Mouse (Mus musculus) midbrain, embryonic 15.5 days (tissue): ENCODE measurements around the gene Focad. TPM values are rescaled to one million over a fixed set of nuclear protein-coding genes. Genes with fewer than 3 reads are reported as not detected.

Experiments
- ATAC-seq: fragments of 200-750 bp; cut with Nextera tagmentation; replicated peaks from 2 replicates; pipeline ENCODE4 v1.8.0; 2017; ENCODE audit warnings: moderate TSS enrichment
- H3K27ac ChIP-seq: fragments of 300-500 bp; sonication (generic); 2 replicates; pipeline ENCODE4 v1.5.1; 2015; ENCODE audit warnings: mild to moderate bottlenecking, inconsistent platforms
- H3K27me3 ChIP-seq: fragments of 300-500 bp; sonication (generic); replicated peaks from 2 replicates; pipeline ENCODE4 v1.6.1; 2015; ENCODE audit warnings: inconsistent platforms
- H3K36me3 ChIP-seq: fragments of 300-500 bp; sonication (generic); replicated peaks from 2 replicates; pipeline ENCODE4 v1.6.1; 2015; ENCODE audit warnings: inconsistent platforms
- H3K4me1 ChIP-seq: fragments of 300-500 bp; sonication (generic); 2 replicates; pipeline ENCODE4 v1.6.1; 2015; ENCODE audit warnings: inconsistent platforms
- H3K4me2 ChIP-seq: fragments of 300-500 bp; sonication (generic); 2 replicates; pipeline ENCODE4 v1.6.1; 2015; ENCODE audit warnings: inconsistent platforms, mild to moderate bottlenecking, moderate library complexity
- H3K4me3 ChIP-seq: fragments of 300-500 bp; sonication (generic); 2 replicates; pipeline ENCODE4 v1.5.1; 2015; ENCODE audit warnings: mild to moderate bottlenecking, inconsistent platforms
- H3K9ac ChIP-seq: fragments of 300-500 bp; sonication (generic); 2 replicates; pipeline ENCODE4 v1.6.1; 2015; ENCODE audit warnings: mild to moderate bottlenecking, inconsistent platforms
- H3K9me3 ChIP-seq: fragments of 300-500 bp; sonication (generic); 2 replicates; pipeline ENCODE4 v1.6.1; 2016; ENCODE audit warnings: inconsistent platforms
- WGBS: fragments of 180-500 bp; shearing (Covaris S2); methylation state at CpG from one replicate; pipeline ENCODE4 v1.1.7; 2015; ENCODE audit warnings: mixed read lengths; 5-methylcytosine and 5-hydroxymethylcytosine counted together
- polyA plus RNA-seq: library from polyadenylated mRNA; unstranded; fragments of >200 nt; fragmentation: Nextera tagmentation; extraction: Ambion mirVana; gene quantifications from 2 replicates; pipeline ENCODE4 v1.2.1, GENCODE M21; 2015

Gene Focad
- polyA plus RNA-seq, 1 experiment from 2014 or later: 15.1 TPM

DNA sequence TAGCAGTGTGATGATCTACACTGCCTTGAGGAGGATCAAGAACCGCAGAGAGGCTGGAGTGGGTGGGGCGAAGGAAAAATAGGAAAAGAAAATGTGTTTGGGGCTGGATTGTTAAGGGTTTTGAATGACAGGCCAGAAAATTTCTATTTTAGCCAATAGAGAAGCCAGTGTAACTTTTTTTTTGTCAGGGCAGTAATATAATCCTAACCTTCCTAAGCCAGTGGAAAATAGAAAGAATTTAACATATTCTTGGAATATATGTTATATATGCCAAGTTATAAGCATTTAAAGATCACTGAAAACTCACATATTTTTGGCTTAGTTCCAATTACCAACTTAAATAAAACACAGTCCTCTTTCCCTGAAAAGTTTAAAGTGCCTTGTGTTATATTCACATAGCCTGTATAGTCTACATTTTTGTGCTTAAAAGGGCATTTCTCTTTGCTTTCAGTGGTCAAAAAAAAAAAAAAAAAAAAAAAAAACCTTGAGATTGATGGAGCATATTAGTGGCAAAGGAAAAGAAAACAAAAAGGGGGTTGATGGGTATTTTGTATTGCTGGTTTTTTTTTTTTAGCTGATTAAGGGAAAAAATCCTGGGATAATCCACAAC is 333.3 kb downstream of the Focad start:
- no peaks in the 10 kb centered on the region for H3K36me3 ChIP-seq
- no peak overlapping the region for H3K9ac ChIP-seq
- H3K4me2 ChIP-seq: no peak overlapping the region
- no peak overlapping the region for H3K27ac ChIP-seq
- no peaks in the 10 kb centered on the region for H3K4me1 ChIP-seq
- no peaks in the 10 kb centered on the region for H3K9me3 ChIP-seq
- no peak for ATAC-seq
- H3K4me3 ChIP-seq: no peak overlapping the region
- WGBS: 90% methylated on average over 2 of the region's 2 CpGs
- no peaks in the 10 kb centered on the region for H3K27me3 ChIP-seq

DNA sequence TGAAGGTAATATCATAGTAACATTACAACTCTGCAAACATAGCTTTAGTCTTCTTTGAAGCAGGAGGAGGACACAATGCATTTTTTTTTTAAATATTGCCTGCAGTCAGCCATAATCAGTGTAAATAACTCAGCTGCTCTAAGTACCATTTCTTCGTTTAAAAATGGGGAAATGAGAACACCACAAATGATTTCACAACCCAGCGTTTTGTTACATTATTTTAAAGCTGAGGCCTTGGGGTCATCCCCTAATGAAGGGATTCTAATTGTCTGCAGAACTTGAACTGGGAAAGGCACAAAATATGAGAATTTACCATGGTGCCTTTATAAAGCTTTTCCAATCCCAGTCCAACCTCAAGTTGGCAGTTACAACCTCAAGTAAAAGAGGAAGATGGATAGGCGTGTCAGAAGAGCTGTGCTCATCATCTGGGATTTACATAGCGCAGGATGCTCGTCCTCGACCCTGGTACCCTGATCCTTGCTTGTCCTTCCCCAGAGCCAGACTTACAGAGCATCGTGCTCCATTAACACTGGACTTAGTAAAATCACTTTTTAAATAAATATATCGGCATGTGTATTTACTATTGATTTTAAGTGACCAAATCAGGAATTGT is 338.1 kb downstream of the Focad start:
- WGBS: 80% methylated on average over 8 of the region's 8 CpGs
- no peak overlapping the region for H3K4me2 ChIP-seq
- H3K27ac ChIP-seq: no peak overlapping the region
- H3K4me1 ChIP-seq: no peaks in the 10 kb centered on the region
- H3K4me3 ChIP-seq: no peak overlapping the region
- no peak for ATAC-seq
- no peaks in the 10 kb centered on the region for H3K36me3 ChIP-seq
- H3K9me3 ChIP-seq: no peaks in the 10 kb centered on the region
- H3K27me3 ChIP-seq: no peaks in the 10 kb centered on the region
- H3K9ac ChIP-seq: no peak overlapping the region

DNA sequence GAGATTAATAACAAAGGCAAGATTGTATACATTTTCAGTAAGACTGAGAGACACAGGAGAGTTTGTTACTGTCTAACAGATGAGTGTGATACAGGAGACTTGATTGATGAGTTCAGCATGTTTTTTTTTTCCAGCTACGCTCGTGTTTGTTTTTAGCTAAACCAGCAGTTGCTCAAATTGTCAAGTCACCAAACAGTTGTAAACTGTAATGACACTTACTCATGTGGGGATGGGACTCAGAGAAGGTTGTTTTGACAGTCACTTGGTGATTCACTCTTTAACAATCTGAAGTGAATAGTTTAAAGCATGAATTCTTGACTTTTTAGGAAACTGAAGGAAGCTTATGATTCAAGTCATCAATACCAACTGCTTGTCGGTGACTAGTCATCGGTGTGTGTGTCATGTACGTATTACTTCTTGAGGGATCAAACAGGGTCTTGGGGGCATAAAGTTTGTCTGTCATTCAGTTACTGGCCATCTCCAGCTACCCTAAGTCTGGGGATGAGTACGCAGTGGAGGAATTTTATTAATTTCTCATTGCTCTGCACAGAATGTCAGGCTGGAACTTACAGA is 342.2 kb downstream of the Focad start:
- no peak overlapping the region for H3K4me2 ChIP-seq
- no peaks in the 10 kb centered on the region for H3K36me3 ChIP-seq
- H3K9ac ChIP-seq: no peak overlapping the region
- H3K4me3 ChIP-seq: no peak overlapping the region
- WGBS: 94% methylated on average over 6 of the region's 6 CpGs
- H3K9me3 ChIP-seq: no peaks in the 10 kb centered on the region
- H3K27me3 ChIP-seq: no peaks in the 10 kb centered on the region
- H3K4me1 ChIP-seq: peaks cover 10% of the 10 kb centered on the region; the same call in 1 of the 2 replicates
- H3K27ac ChIP-seq: no peak overlapping the region
- no peak for ATAC-seq

DNA sequence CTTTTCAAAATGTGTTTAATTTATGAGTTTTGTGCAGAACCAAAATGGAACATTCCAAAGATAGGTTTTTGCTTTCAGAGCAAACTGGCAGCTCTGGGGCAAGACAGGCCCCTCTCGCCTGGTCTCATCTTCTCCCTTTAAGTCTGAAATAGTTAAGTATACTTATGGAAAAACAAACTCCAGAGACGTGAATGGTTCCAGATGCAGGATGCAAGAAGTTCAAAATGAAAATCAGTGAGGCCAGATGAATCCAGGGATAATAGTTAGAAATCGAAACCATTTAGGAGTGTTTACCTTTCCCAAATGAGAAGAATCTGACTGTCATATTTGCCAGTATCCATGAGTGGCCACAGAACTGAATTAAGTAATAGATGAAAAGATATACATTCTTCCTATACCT is 342.7 kb downstream of the Focad start:
- Histone ChIP-seq H3K9me3 (no peaks in the 10 kb centered on the region), H3K27ac (no peak overlapping the region), H3K36me3 (no peaks in the 10 kb centered on the region), H3K27me3 (no peaks in the 10 kb centered on the region), H3K4me2 (no peak overlapping the region), H3K4me3 (no peak overlapping the region), H3K4me1 (peaks cover 10% of the 10 kb centered on the region; the same call in 1 of the 2 replicates), H3K9ac (no peak overlapping the region)
- WGBS: 85% methylated on average over 3 of the region's 3 CpGs
- ATAC-seq: no peak

DNA sequence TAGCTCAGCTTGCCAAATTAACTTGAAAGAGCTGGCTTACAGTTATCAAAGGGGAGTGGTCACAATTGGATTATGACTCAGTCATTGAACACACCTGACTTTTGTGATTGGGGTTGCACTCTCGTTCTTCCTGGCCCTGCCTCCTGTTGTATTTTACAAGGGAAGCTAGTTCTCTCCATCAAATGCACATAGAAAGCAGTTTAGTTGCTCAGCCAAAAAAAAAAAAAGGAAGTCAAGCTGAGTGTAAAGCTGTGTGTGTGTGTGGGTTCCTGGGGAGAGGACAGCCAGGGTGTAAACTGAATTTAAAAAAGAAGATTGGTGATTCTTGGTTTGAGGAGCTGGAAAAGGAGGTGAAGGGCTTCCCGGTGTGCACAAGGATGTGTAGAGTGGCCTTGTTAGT is 343.5 kb downstream of the Focad start:
- no peaks in the 10 kb centered on the region for H3K36me3 ChIP-seq
- 36% methylated on average over 2 of the region's 2 CpGs for WGBS
- peaks cover 10% of the 10 kb centered on the region; the same call in 1 of the 2 replicates for H3K4me1 ChIP-seq
- H3K27me3 ChIP-seq: no peaks in the 10 kb centered on the region
- H3K4me2 ChIP-seq: no peak overlapping the region
- no peak for ATAC-seq
- H3K27ac ChIP-seq: no peak overlapping the region
- no peaks in the 10 kb centered on the region for H3K9me3 ChIP-seq
- no peak overlapping the region for H3K4me3 ChIP-seq
- no peak overlapping the region for H3K9ac ChIP-seq

DNA sequence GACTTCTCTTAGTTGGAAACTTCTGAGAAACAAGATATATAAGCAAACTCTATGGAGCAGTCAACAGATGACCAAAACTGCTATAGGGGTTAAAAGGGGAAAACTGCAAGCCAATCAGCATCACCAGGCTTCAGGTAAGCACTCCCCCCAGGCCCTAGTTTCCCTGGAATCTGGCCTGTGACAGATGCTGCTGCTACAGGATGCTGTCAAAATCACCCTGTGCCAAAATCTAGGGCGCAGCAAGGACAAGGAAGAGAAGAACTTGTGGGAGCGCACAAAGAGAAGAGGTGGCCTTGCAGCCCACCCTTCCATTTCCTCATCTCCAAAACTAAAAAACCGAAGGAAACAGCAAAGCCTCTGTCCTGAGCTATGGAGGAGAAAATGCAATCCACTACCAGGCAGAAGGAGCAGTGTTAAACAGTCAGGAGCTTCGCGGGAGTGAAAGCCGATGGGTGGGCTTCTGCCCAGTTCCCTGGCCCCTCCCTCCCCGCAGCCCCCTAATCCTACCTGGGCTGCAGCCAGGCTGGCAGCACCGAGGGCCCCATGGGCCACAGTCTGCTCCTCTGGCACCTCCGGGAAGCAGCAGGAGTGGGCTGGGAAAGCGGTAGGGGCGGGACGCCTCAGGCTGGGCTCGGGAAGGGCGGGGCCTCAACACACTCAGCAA is 344.0 kb downstream of the Focad start, which contains the start of gene Hacd4:
Hacd4 (minus strand) TSS at position 603 of the 664 bp plus-strand sequence.
- Histone ChIP-seq H3K4me2 (peak within 1 kb of the TSS; percentile 59), H3K9ac (peak within 1 kb of the TSS; percentile 35), H3K27me3 (no peaks in the 10 kb centered on the region), H3K4me3 (peak within 1 kb of the TSS; percentile 36), H3K4me1 (peaks cover 10% of the 10 kb centered on the region; the same call in 1 of the 2 replicates), H3K27ac (no peak within 1 kb of the TSS), H3K9me3 (no peaks in the 10 kb centered on the region), H3K36me3 (no peaks in the 10 kb centered on the region)
- ATAC-seq: peak; percentile 85
- 8% methylated on average over 14 of the region's 14 CpGs for WGBS

DNA sequence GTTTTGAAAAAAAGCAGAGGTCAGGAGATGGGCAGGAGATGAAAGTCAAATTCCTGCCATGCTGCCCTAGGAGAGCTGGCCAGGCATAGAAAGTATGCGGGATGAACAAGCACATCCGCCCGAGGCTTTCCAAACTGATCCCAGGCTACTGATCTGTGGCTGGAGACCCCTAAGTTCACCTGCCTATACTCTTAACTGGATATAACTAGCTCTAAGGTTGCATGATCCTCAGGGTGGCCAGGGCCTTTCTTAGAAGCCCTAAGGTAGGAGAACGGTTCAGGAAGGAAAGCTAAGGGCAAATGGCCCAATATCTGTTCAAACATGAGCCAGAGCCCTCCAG is 344.5 kb downstream of the Focad start:
- WGBS: 15% methylated on average over 4 of the region's 4 CpGs
- ATAC-seq: no peak

DNA sequence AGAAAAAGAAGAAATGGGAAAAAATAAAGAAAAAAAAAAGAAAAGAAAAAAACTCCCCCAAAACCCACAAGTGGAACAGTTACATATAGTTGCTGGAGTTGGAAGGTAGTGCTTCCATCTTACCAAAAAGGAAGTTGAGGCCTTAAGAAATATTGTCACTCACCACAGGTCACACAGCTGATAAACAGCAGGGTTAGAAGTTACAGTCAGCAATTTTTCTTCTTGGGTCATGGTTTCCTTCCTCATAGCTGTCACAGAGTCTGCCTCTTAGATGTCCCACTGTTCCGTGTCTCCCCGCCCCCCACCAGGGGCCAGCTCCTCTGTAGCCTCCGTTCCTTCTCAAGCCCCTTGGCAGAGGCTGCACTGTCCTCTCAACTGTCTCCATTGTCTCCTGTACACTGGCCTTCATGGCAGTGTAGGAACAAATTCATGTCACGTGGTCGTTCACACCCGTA is 345.3 kb downstream of the Focad start:
- H3K9me3 ChIP-seq: no peaks in the 10 kb centered on the region
- H3K9ac ChIP-seq: no peak overlapping the region
- H3K36me3 ChIP-seq: no peaks in the 10 kb centered on the region
- H3K4me2 ChIP-seq: no peak overlapping the region
- H3K27ac ChIP-seq: no peak overlapping the region
- 74% methylated on average over 6 of the region's 6 CpGs for WGBS
- no peaks in the 10 kb centered on the region for H3K27me3 ChIP-seq
- H3K4me1 ChIP-seq: peaks cover 10% of the 10 kb centered on the region; the same call in 1 of the 2 replicates
- H3K4me3 ChIP-seq: no peak overlapping the region
- no peak for ATAC-seq

More for the DNA sequence above, 344.5 kb downstream of the Focad start:
- Histone ChIP-seq H3K9me3 (no peaks in the 10 kb centered on the region), H3K9ac (peak overlapping the region; percentile 35), H3K27ac (no peak overlapping the region), H3K4me2 (peak overlapping the region; percentile 59), H3K4me1 (peaks cover 10% of the 10 kb centered on the region; the same call in 1 of the 2 replicates), H3K36me3 (no peaks in the 10 kb centered on the region), H3K27me3 (no peaks in the 10 kb centered on the region), H3K4me3 (peak overlapping the region; percentile 36)

DNA sequence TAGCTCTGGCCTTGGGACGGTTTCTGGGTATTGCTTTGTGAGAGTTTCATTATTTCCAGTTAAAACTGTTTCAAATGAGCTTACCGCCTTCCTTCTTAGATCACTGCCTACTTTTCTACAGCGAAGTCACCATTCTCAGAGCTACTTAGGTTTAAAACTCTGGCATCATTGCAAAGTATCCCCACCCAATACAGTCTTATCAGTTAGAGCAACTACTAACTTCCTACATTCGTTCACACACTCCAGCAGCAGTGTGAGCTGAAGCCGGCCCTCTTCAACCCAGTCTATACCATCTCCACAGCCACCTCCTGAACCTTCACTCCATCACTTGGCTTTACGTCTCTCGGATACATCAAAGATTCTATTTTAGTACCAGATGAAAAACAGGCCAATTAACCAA is 346.4 kb downstream of the Focad start:
- ATAC-seq: no peak
- H3K4me1 ChIP-seq: peaks cover 10% of the 10 kb centered on the region; the same call in 1 of the 2 replicates
- no peaks in the 10 kb centered on the region for H3K9me3 ChIP-seq
- H3K36me3 ChIP-seq: no peaks in the 10 kb centered on the region
- H3K4me3 ChIP-seq: no peak overlapping the region
- H3K9ac ChIP-seq: no peak overlapping the region
- H3K27me3 ChIP-seq: no peaks in the 10 kb centered on the region
- WGBS: 93% methylated on average over 7 of the region's 7 CpGs
- no peak overlapping the region for H3K27ac ChIP-seq
- H3K4me2 ChIP-seq: no peak overlapping the region

DNA sequence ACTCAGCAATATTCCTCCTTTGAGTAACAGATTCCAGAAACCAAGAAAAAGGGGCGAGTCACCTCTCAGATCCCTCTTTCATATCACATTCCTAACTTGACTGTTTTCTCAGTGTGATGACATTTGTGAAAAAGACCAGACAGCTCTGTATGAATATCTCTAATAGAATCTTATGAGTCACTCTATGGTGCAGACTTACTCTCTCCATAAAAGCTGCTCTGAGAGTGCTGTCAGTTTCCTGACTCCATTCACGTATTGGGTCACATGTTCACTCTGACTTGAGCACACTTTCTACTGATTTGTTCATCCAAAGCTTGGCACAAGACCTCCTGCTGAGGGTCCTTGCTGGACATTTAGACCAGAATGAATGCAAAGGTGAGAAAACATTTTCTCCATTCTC is 354.5 kb downstream of the Focad start:
- Histone ChIP-seq H3K9me3 (no peaks in the 10 kb centered on the region), H3K27me3 (no peaks in the 10 kb centered on the region), H3K9ac (no peak overlapping the region), H3K36me3 (no peaks in the 10 kb centered on the region), H3K4me1 (no peaks in the 10 kb centered on the region), H3K4me2 (no peak overlapping the region), H3K27ac (no peak overlapping the region), H3K4me3 (no peak overlapping the region)
- no peak for ATAC-seq
- WGBS: 77% methylated on average over 2 of the region's 2 CpGs

DNA sequence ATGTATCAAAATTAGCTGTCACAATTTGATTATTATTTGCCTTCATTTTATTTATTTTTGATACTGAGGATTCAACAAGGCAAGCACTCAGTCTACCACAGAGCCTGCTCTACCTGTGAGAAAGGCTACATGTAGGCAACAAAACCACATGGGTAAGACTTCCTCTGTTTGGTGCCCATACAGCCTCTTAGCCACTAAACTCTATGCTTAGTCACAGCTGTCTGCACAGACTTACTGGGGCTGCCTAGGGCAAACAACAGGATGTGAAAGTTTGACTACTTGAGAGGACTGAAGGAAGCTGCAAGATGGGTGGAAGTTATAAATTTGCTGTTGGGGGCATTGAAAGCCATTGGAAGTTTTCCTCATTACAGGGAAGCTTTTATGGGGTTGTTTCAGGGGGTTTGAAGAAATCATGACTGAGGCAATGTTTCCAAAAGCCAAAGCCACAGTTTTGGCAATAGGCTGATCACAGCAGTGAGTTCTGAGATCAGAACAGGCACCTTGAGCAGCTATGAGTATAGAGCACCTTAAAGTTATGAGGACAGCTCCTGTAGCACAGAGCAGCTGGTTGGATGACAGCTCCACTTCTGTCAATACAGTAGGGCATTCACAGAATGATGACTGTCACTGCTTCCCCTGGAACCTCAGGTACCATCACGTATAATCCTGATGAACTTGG is 355.8 kb downstream of the Focad start:
- H3K27me3 ChIP-seq: no peaks in the 10 kb centered on the region
- 94% methylated on average over 1 of the region's 1 CpGs for WGBS
- no peak overlapping the region for H3K4me2 ChIP-seq

DNA sequence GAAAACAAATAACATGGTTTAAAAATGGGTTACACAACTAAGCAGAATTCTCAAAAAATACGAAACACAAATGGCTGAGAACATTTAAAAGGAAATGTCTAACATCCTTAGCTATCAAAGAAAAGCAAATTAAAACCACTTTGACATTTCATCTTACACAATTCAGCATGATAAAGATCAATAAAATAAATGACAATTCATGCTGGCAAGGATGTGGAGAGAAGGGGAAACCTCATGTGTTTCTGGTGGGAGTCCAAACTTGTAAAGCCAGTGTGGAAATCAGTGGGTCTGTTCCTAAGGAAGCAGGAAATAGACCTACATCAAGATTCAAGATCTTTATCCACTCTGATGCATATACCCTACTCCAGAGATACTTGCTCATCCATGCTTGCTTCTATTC is 363.7 kb downstream of the Focad start:
- WGBS: 85% methylated on average over 1 of the region's 1 CpGs
- no peaks in the 10 kb centered on the region for H3K4me1 ChIP-seq
- H3K36me3 ChIP-seq: no peaks in the 10 kb centered on the region
- H3K4me3 ChIP-seq: no peak overlapping the region
- H3K27ac ChIP-seq: no peak overlapping the region
- H3K27me3 ChIP-seq: no peaks in the 10 kb centered on the region
- H3K4me2 ChIP-seq: no peak overlapping the region
- ATAC-seq: no peak
- H3K9ac ChIP-seq: no peak overlapping the region
- no peaks in the 10 kb centered on the region for H3K9me3 ChIP-seq

More for the DNA sequence above, 355.8 kb downstream of the Focad start:
- Histone ChIP-seq H3K27ac (no peak overlapping the region), H3K9me3 (no peaks in the 10 kb centered on the region), H3K9ac (no peak overlapping the region), H3K4me3 (no peak overlapping the region), H3K4me1 (no peaks in the 10 kb centered on the region), H3K36me3 (no peaks in the 10 kb centered on the region)
- ATAC-seq: no peak
